Comparison of ENCODE assay signal across 20 mouse cellular contexts in genomic region chr2:165907199-165907598, GRCm38 (mm10). TPM values are rescaled to one million over a fixed set of nuclear protein-coding genes. Genes with fewer than 3 reads are reported as not detected.
DNase-seq lines count a peak whose midpoint lies in the region; ATAC-seq and TF ChIP-seq lines count a peak whose summit lies in the region.
"Had no signal": no experiment of that assay in that cellular context is flagged by ENCODE, and none has a peak within 500 bp of the region (broad histone marks: within the 10 kb centered on the region; RNA-seq: fewer than 3 reads in every experiment).

No protein-coding gene starts in this region.

- H3K36me3 ChIP-seq in hindbrain, postnatal 0 days (ENCODE audit: insufficient read depth, low read length) = no peaks in the 10 kb centered on the region
- no peaks in the 10 kb centered on the region for H3K36me3 ChIP-seq in hindbrain, embryonic 14.5 days (replicated peaks; ENCODE audit: control insufficient read depth, insufficient read depth)
- H3K36me3 ChIP-seq in embryonic facial prominence, embryonic 12.5 days = no peaks in the 10 kb centered on the region
- H3K36me3 ChIP-seq in liver, postnatal 0 days (replicated peaks; ENCODE audit: insufficient read depth, low read length) = no peaks in the 10 kb centered on the region
- H3K36me3 ChIP-seq: stomach, embryonic 15.5 days had no signal

- H3K4me3 ChIP-seq in hindbrain, postnatal 0 days (ENCODE audit: low read length) = no peak overlapping the region
- no peak overlapping the region for H3K4me3 ChIP-seq in hindbrain, embryonic 14.5 days (replicated peaks; ENCODE audit: low read length)
- no peak overlapping the region for H3K4me3 ChIP-seq in layer of hippocampus, adult 2 months
- no peak overlapping the region for H3K4me3 ChIP-seq in embryonic facial prominence, embryonic 12.5 days
- no peak overlapping the region for H3K4me3 ChIP-seq in liver, postnatal 0 days (ENCODE audit: low read depth, low read length)
- H3K4me3 ChIP-seq: stomach, embryonic 15.5 days had no signal

- peak; percentile 54 for DNase-seq in cerebellum, adult 9-11 months
- DNase-seq in cerebellum, postnatal 4 days (ENCODE audit: low spot score in 2 of 2) = no peak
- DNase-seq in hindbrain, postnatal 0 days (ENCODE audit: low spot score) = no peak
- no peak for DNase-seq in hindbrain, embryonic 14.5 days (ENCODE audit: low spot score)
- peak in 1 of 2 experiments; percentile 33 for DNase-seq in layer of hippocampus, adult 2 months (ENCODE audit: low spot score in 2 of 2)
- DNase-seq in layer of hippocampus, postnatal 25 days (ENCODE audit: extremely low spot score in 1 of 2, low spot score in 1 of 2) = no peak
- no peak for DNase-seq in liver, postnatal 0 days
- DNase-seq: adrenal gland, postnatal 14 days; forebrain, postnatal 0 days; gastrocnemius, postnatal 14 days; heart, adult 18-20 months; lung, adult 18-20 months; thymus, adult 18-20 months; thymus, postnatal 36 days had no signal

- H3K4me2 ChIP-seq in hindbrain, postnatal 0 days (ENCODE audit: low read depth, low read length) = no peak overlapping the region
- no peak overlapping the region for H3K4me2 ChIP-seq in hindbrain, embryonic 14.5 days (replicated peaks)
- H3K4me2 ChIP-seq in embryonic facial prominence, embryonic 12.5 days (replicated peaks) = no peak overlapping the region
- H3K4me2 ChIP-seq in liver, postnatal 0 days (ENCODE audit: low read depth, low read length) = no peak overlapping the region
- H3K4me2 ChIP-seq: liver, embryonic 11.5 days had no signal

- no peak overlapping the region for H3K27ac ChIP-seq in hindbrain, postnatal 0 days
- H3K27ac ChIP-seq in hindbrain, embryonic 14.5 days = no peak overlapping the region
- H3K27ac ChIP-seq in layer of hippocampus, adult 2 months = peak overlapping the region; percentile 73; the same call in 1 of the 2 replicates
- H3K27ac ChIP-seq in embryonic facial prominence, embryonic 12.5 days = 0 out of 2 replicates have a peak overlapping the region, but pooled peaks have one; percentile 17
- no peak overlapping the region for H3K27ac ChIP-seq in liver, postnatal 0 days (ENCODE audit: low read depth)

- H3K27me3 ChIP-seq in hindbrain, postnatal 0 days (ENCODE audit: insufficient read depth, low read length) = no peaks in the 10 kb centered on the region
- no peaks in the 10 kb centered on the region for H3K27me3 ChIP-seq in hindbrain, embryonic 14.5 days (ENCODE audit: control insufficient read depth, insufficient read depth, low read length)
- H3K27me3 ChIP-seq in embryonic facial prominence, embryonic 12.5 days = no peaks in the 10 kb centered on the region
- no peaks in the 10 kb centered on the region for H3K27me3 ChIP-seq in liver, postnatal 0 days (ENCODE audit: insufficient read depth, low read length)
- H3K27me3 ChIP-seq: stomach, embryonic 15.5 days had no signal

- 56% methylated on average over 7 of the region's 8 CpGs for WGBS in hindbrain, postnatal 0 days
- 44% methylated on average over 7 of the region's 8 CpGs for WGBS in hindbrain, embryonic 14.5 days
- WGBS in embryonic facial prominence, embryonic 12.5 days = 69% methylated on average over 7 of the region's 8 CpGs
- WGBS in liver, postnatal 0 days (ENCODE audit: insufficient replicate concordance) = 82% methylated on average over 7 of the region's 8 CpGs

- peaks cover 5% of the 10 kb centered on the region; the same call in 1 of the 2 replicates for H3K4me1 ChIP-seq in hindbrain, postnatal 0 days (ENCODE audit: insufficient read depth, low read length)
- peaks cover 8% of the 10 kb centered on the region; the same call in 1 of the 2 replicates for H3K4me1 ChIP-seq in hindbrain, embryonic 14.5 days (replicated peaks; ENCODE audit: control insufficient read depth, insufficient read depth, low read length)
- peaks cover 13% of the 10 kb centered on the region for H3K4me1 ChIP-seq in embryonic facial prominence, embryonic 12.5 days
- no peaks in the 10 kb centered on the region for H3K4me1 ChIP-seq in liver, postnatal 0 days (ENCODE audit: insufficient read depth)

- H3K9ac ChIP-seq in hindbrain, postnatal 0 days (replicated peaks; ENCODE audit: low read length) = no peak overlapping the region
- no peak overlapping the region for H3K9ac ChIP-seq in hindbrain, embryonic 14.5 days
- no peak overlapping the region for H3K9ac ChIP-seq in embryonic facial prominence, embryonic 12.5 days
- no peak overlapping the region for H3K9ac ChIP-seq in liver, postnatal 0 days (replicated peaks)
- H3K9ac ChIP-seq: forebrain, postnatal 0 days; stomach, embryonic 15.5 days had no signal

- H3K9me3 ChIP-seq in hindbrain, postnatal 0 days (ENCODE audit: low read length) = no peaks in the 10 kb centered on the region
- H3K9me3 ChIP-seq in hindbrain, embryonic 14.5 days (ENCODE audit: control insufficient read depth, low read length) = no peaks in the 10 kb centered on the region
- no peaks in the 10 kb centered on the region for H3K9me3 ChIP-seq in embryonic facial prominence, embryonic 12.5 days
- H3K9me3 ChIP-seq in liver, postnatal 0 days (ENCODE audit: low read length) = no peaks in the 10 kb centered on the region
- H3K9me3 ChIP-seq: stomach, embryonic 15.5 days had no signal

- TF ChIP-seq EP300 in liver, postnatal 0 days (IDR thresholded peaks at IDR 0.05; ENCODE audit: low read depth) = no peak

- TF ChIP-seq CTCF in hindbrain, postnatal 0 days (IDR thresholded peaks at IDR 0.05; ENCODE audit: low read depth) = no peak
- no peak for TF ChIP-seq CTCF in layer of hippocampus, adult 2 months (conservative IDR thresholded peaks at IDR 0.05)
- TF ChIP-seq CTCF in liver, postnatal 0 days (IDR thresholded peaks at IDR 0.05; ENCODE audit: low read depth) = no peak

- ATAC-seq in hindbrain, postnatal 0 days = 0 out of 2 replicates have a peak, but pooled peaks have one; percentile 2
- ATAC-seq in hindbrain, embryonic 14.5 days (ENCODE audit: low FRiP score) = no peak
- no peak for ATAC-seq in embryonic facial prominence, embryonic 12.5 days (ENCODE audit: insufficient number of reproducible peaks, insufficient read depth, low FRiP score, low TSS enrichment)
- ATAC-seq in liver, postnatal 0 days = no peak
- ATAC-seq: CD4-positive, CD25-positive, alpha-beta regulatory T cell, adult 4 months; hindbrain, embryonic 16.5 days; midbrain, embryonic 16.5 days had no signal

RNA-seq across cellular contexts. Expression of gene Zmynd8, which starts 8.4 kb away (rescaled TPM):
- total RNA-seq in hindbrain, postnatal 0 days (2014; rRNA removed) = 46.6 and 46.8 TPM in 2 replicates
- 53.0 and 56.9 TPM in 2 replicates for polyA plus RNA-seq in hindbrain, postnatal 0 days (2015; fragmentation: Nextera tagmentation; extraction: Ambion mirVana)
- 55.4 and 63.4 TPM in 2 replicates for polyA plus RNA-seq in hindbrain, embryonic 14.5 days (2014; fragmentation: Nextera tagmentation; extraction: Ambion mirVana)
- total RNA-seq in layer of hippocampus, adult 2 months (2021) = 100 to 1,000 TPM; 173 to 186 TPM
- 100 to 1,000 TPM; 140 to 173 TPM for total RNA-seq in layer of hippocampus, postnatal 25 days (2021)
- 58.9 and 64.2 TPM in 2 replicates for polyA plus RNA-seq in embryonic facial prominence, embryonic 12.5 days (2016; fragmentation: Nextera tagmentation; extraction: Ambion mirVana)
- polyA plus RNA-seq in liver, postnatal 0 days (2015; fragmentation: Nextera tagmentation; extraction: Ambion mirVana) = 16.9 and 21.9 TPM in 2 replicates

Comparison
In these comparisons a context has a peak if more than half of its experiments do, and no peak if none do; other contexts are left out.
1. H3K27ac ChIP-seq: peak in layer of hippocampus, adult 2 months (single experiment) and embryonic facial prominence, embryonic 12.5 days (single experiment); none in hindbrain, postnatal 0 days (single experiment), hindbrain, embryonic 14.5 days (single experiment) and liver, postnatal 0 days (single experiment).